Mouse (Mus musculus) lung, embryonic 14.5 days (tissue): ENCODE measurements at regions not wholly inside any gene's neighbourhood (a gene's known extent, or its start where the extent isn't known, plus 50 kb on each side); places are given as distances from the start of the nearest gene placed in this dataset.

ENCODE experiments used
- ATAC-seq: fragments of 200-750 bp; cut with Nextera tagmentation; 2 replicates; pipeline ENCODE4 v1.8.0; 2017; ENCODE audit warnings: mild to moderate bottlenecking, moderate TSS enrichment, moderate library complexity; ENCODE audit not compliant: insufficient read depth
- DNase-seq: peaks from one replicate; pipeline ENCODE4 v3.0.0-alpha.2; 2015
- H3K27ac ChIP-seq: fragments of 300-500 bp; sonication (generic); 2 replicates; pipeline ENCODE4 v1.5.1; 2014; ENCODE audit warnings: low read depth, mild to moderate bottlenecking, moderate library complexity
- H3K27me3 ChIP-seq: fragments of 300-500 bp; sonication (generic); 2 replicates; pipeline ENCODE4 v1.6.1; 2014; ENCODE audit warnings: low read length, control low read depth; ENCODE audit not compliant: insufficient read depth
- H3K36me3 ChIP-seq: fragments of 300-500 bp; sonication (generic); 2 replicates; pipeline ENCODE4 v1.6.1; 2014; ENCODE audit warnings: control low read depth; ENCODE audit not compliant: insufficient read depth
- H3K4me1 ChIP-seq: fragments of 300-500 bp; sonication (generic); 2 replicates; pipeline ENCODE4 v1.6.1; 2014; ENCODE audit warnings: antibody characterized with exemption, control low read depth; ENCODE audit not compliant: insufficient read depth
- H3K4me2 ChIP-seq: fragments of 300-500 bp; sonication (generic); 2 replicates; pipeline ENCODE4 v1.6.1; 2014; ENCODE audit warnings: mild to moderate bottlenecking
- H3K4me3 ChIP-seq: fragments of 300-500 bp; sonication (generic); 2 replicates; pipeline ENCODE4 v1.5.1; 2014; ENCODE audit warnings: low read depth, low read length
- H3K9ac ChIP-seq: fragments of 300-500 bp; sonication (generic); 2 replicates; pipeline ENCODE4 v1.6.1; 2014
- H3K9me3 ChIP-seq: fragments of 300-500 bp; sonication (generic); 2 replicates; pipeline ENCODE4 v1.6.1; 2016; ENCODE audit warnings: low read depth, low read length, control low read depth
- CTCF ChIP-seq: IDR thresholded peaks from 2 replicates; pipeline ENCODE4 v1.5.1; 2016; ENCODE audit warnings: antibody characterized with exemption, low read depth
- WGBS: fragments of 180-500 bp; shearing (Covaris S2); extraction: QIAGEN DNeasy Blood & Tissue Kit; methylation state at CpG from one replicate; pipeline ENCODE4 v1.1.7; 2014; 5-methylcytosine and 5-hydroxymethylcytosine counted together

- Histone ChIP-seq H3K4me2 (peak overlapping the region; percentile 72), H3K9me3 (no peaks in the 10 kb centered on the region), H3K36me3 (no peaks in the 10 kb centered on the region), H3K4me1 (no peaks in the 10 kb centered on the region), H3K9ac (peak overlapping the region; percentile 42), H3K4me3 (peak overlapping the region; percentile 40), H3K27ac (no peak overlapping the region), H3K27me3 (peaks cover 50% of the 10 kb centered on the region)
- peak; percentile 65 for ATAC-seq
- TF ChIP-seq CTCF = no peak
- under 1% methylated on average over 46 of the region's 46 CpGs for WGBS
- DNase-seq = peak; percentile 48
These were observed 64.6 kb downstream of the Smug1 start for GRCm38 (mm10) chr15:103102068-103102840.

GRCm38 (mm10) chr15:103100121-103100520, 66.8 kb downstream of the Smug1 start:
- H3K4me1 ChIP-seq = no peaks in the 10 kb centered on the region
- no peak for ATAC-seq
- no peak overlapping the region for H3K4me2 ChIP-seq
- H3K4me3 ChIP-seq = no peak overlapping the region
- no peak overlapping the region for H3K27ac ChIP-seq
- no peaks in the 10 kb centered on the region for H3K9me3 ChIP-seq
- H3K36me3 ChIP-seq = no peaks in the 10 kb centered on the region
- TF ChIP-seq CTCF = no peak
- WGBS = 77% methylated on average over 4 of the region's 4 CpGs
- H3K27me3 ChIP-seq = peaks cover 44% of the 10 kb centered on the region
- DNase-seq = no peak
- no peak overlapping the region for H3K9ac ChIP-seq

GRCm38 (mm10) chr15:103094457-103094856, 72.4 kb downstream of the Smug1 start:
- Histone ChIP-seq H3K27ac (no peak overlapping the region), H3K9me3 (no peaks in the 10 kb centered on the region), H3K27me3 (peaks cover 15% of the 10 kb centered on the region; the same call in 1 of the 2 replicates), H3K4me2 (no peak overlapping the region), H3K4me3 (no peak overlapping the region), H3K36me3 (no peaks in the 10 kb centered on the region), H3K4me1 (no peaks in the 10 kb centered on the region), H3K9ac (no peak overlapping the region)
- TF ChIP-seq CTCF = no peak
- ATAC-seq (no peak), DNase-seq (no peak)
- WGBS = 45% methylated on average over 7 of the region's 7 CpGs

DNA sequence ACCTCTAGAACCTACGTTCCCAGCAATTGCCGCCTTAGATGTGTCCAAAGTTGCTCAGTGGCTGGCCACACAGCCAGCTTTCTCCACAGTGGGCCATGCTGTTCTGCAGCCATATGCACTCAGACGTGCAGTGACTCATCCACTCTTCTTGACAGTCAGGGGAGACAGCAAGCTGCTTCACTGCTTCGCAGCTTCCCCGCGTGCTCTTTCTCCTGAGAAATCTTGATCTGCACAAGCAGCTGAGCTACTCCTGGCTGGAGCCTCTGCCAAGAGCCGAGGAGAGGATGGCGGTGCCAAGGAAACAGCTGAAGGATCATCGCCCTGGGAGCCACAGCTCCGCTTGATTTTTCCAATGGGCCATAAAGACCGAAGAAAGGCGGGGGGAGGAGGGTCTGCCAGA, 73.2 kb downstream of the Smug1 start:
- Histone ChIP-seq H3K27me3 (peaks cover 15% of the 10 kb centered on the region; the same call in 1 of the 2 replicates), H3K9ac (no peak overlapping the region), H3K27ac (no peak overlapping the region), H3K4me3 (no peak overlapping the region), H3K4me2 (no peak overlapping the region), H3K36me3 (no peaks in the 10 kb centered on the region), H3K9me3 (no peaks in the 10 kb centered on the region), H3K4me1 (no peaks in the 10 kb centered on the region)
- DNase-seq = no peak
- no peak for TF ChIP-seq CTCF
- no peak for ATAC-seq
- 54% methylated on average over 12 of the region's 12 CpGs for WGBS

DNA sequence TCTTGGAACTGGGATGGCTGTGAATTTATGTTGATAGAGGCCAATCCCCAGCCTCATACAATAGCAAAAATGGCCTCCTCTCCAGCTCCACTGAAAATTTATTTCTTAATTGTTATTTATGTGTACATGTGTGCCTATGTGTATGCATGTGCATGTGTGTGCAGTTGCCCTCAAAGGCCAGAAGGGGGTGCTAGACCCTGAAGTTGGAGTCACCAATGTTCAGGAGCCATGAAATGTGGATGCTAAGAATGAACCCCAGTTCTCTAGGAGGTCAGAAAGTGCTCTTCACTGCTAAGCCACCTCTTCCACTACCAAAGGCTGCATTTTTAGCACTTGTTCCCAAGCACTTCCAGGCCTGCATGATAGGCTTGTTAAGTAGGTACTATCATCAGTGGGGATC, 73.8 kb downstream of the Hoxc4 start:
- Histone ChIP-seq H3K9ac (no peak overlapping the region), H3K9me3 (no peaks in the 10 kb centered on the region), H3K27me3 (peaks cover 17% of the 10 kb centered on the region; the same call in 1 of the 2 replicates), H3K27ac (no peak overlapping the region), H3K36me3 (no peaks in the 10 kb centered on the region), H3K4me1 (no peaks in the 10 kb centered on the region), H3K4me2 (no peak overlapping the region), H3K4me3 (no peak overlapping the region)
- TF ChIP-seq CTCF = peak; percentile 22; the same call in 1 of the 2 replicates
- DNase-seq (no peak), ATAC-seq (no peak)

DNA sequence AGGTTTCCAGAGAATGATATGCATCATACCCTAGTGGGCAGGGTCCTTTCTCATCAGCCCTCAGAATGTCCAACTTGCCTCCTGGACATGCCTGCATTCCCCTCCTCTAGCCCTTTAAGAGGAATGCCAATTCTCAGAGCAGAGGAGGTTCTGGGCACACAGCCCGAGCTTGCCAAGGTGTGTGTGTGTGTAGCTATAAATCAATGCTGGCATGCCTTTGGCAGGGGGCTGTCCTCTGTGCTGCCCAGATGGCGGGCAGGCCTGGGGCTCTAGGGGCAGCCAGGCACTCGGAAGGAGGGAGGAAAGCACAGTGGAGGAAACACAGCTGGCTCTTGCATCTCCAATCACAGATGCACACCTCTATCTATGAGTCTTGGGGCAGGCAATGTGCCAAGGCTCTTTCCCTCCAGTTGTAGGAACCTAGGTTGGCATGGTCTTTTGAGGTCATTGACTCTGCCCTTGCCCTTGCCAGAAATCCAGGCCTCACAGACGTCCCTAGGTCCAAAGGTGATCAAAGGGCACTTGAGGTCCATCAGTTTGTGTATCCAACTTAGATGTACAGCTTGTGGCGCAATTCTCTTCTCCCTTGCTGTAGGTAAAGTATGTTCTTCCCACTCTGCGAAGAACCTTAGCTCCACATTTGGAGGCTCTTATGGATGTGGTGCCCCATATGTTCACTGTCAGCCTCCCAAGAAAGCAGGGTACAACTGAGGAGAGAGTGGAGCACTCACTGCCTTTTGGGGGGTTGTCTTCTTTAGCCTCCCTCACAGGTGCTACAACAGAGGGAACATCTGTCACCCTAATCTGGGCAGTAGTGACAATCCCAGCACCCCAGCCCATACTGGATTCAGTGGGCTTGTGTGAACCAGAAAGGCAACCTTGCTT, 71.8 kb downstream of the Hoxc4 start:
- H3K27me3 ChIP-seq = peaks cover 29% of the 10 kb centered on the region
- H3K4me3 ChIP-seq = no peak overlapping the region
- no peaks in the 10 kb centered on the region for H3K9me3 ChIP-seq
- no peak for TF ChIP-seq CTCF
- DNase-seq (no peak), ATAC-seq (no peak)
- 0 out of 2 replicates have a peak, but pooled peaks cover 4% of the 10 kb centered on the region for H3K4me1 ChIP-seq
- no peaks in the 10 kb centered on the region for H3K36me3 ChIP-seq
- WGBS = 49% methylated on average over 6 of the region's 6 CpGs
- no peak overlapping the region for H3K27ac ChIP-seq
- H3K9ac ChIP-seq = no peak overlapping the region
- H3K4me2 ChIP-seq = no peak overlapping the region

GRCm38 (mm10) chr15:103089852-103090251, 71.1 kb downstream of the Hoxc4 start:
- peaks cover 36% of the 10 kb centered on the region for H3K27me3 ChIP-seq
- no peak overlapping the region for H3K4me2 ChIP-seq
- no peaks in the 10 kb centered on the region for H3K9me3 ChIP-seq
- H3K36me3 ChIP-seq = no peaks in the 10 kb centered on the region
- 0 out of 2 replicates have a peak, but pooled peaks cover 4% of the 10 kb centered on the region for H3K4me1 ChIP-seq
- H3K4me3 ChIP-seq = no peak overlapping the region
- TF ChIP-seq CTCF = no peak
- 50% methylated on average over 1 of the region's 1 CpGs for WGBS
- H3K9ac ChIP-seq = no peak overlapping the region
- no peak for ATAC-seq
- no peak for DNase-seq
- H3K27ac ChIP-seq = no peak overlapping the region
